Mouse (Mus musculus) stomach, postnatal 0 days (tissue): Measurements from ENCODE around the gene Nfkb1.

Experiments used
- CTCF ChIP-seq: IDR thresholded peaks from 2 replicates; pipeline ENCODE4 v1.5.1; 2016; ENCODE audit warnings: antibody characterized with exemption, low read depth, mild to moderate bottlenecking, moderate library complexity
- EP300 ChIP-seq: optimal IDR thresholded peaks from 2 replicates; pipeline ENCODE3; 2016; ENCODE audit warnings: antibody characterized with exemption

- no peak for TF ChIP-seq CTCF
- no peak for TF ChIP-seq EP300
Observed at GRCm38 (mm10) chr3:135696262-135696661, 4.9 kb upstream of the Nfkb1 start.
